Mouse (Mus musculus) brain, embryonic 14.5 days (tissue): ENCODE measurements around the gene Npy4r. TPM values are rescaled to one million over a fixed set of nuclear protein-coding genes. Genes with fewer than 3 reads are reported as not detected.

Source experiments
- DNase-seq: peaks from one replicate; pipeline ENCODE4 v3.0.0-alpha.2; 2011; ENCODE audit warnings: low read depth
- CTCF ChIP-seq: fragments of 200-500 bp; IDR thresholded peaks from 2 replicates; pipeline ENCODE4 v1.5.1; 2012; ENCODE audit warnings: inconsistent platforms, mild to moderate bottlenecking, moderate library complexity, borderline replicate concordance; ENCODE audit not compliant: insufficient read depth, insufficient read length; ENCODE audit errors: extremely low read depth
- POLR2A ChIP-seq: fragments of 200-500 bp; IDR thresholded peaks from 2 replicates; pipeline ENCODE4 v1.6.1; 2012; ENCODE audit warnings: mild to moderate bottlenecking, inconsistent platforms, borderline replicate concordance; ENCODE audit not compliant: poor library complexity, insufficient read depth, insufficient read length, severe bottlenecking; ENCODE audit errors: extremely low read depth
- polyA plus RNA-seq: library from polyadenylated mRNA; depleted of rRNA; stranded (reverse); fragments of >200 nt; gene quantifications from 2 replicates; pipeline ENCODE4 v1.2.3, GENCODE M21; 2012; rRNA removed

Gene Npy4r
- polyA plus RNA-seq, 1 experiment, result 0.11 TPM

- no peak for DNase-seq
- no peak for TF ChIP-seq CTCF
- no peak for TF ChIP-seq POLR2A
Measured at GRCm38 (mm10) chr14:34107594-34107993, 44.7 kb downstream of the Npy4r start.

- peak; percentile 4 for DNase-seq
- TF ChIP-seq POLR2A, result no peak
- peak; percentile 54; the same call in 1 of the 2 replicates for TF ChIP-seq CTCF
Measured at GRCm38 (mm10) chr14:34106389-34107062, 45.8 kb downstream of the Npy4r start.

GRCm38 (mm10) chr14:34104892-34105291 is 47.4 kb downstream of the Npy4r start:
- peak; percentile 61 for TF ChIP-seq CTCF
- no peak for TF ChIP-seq POLR2A
- peak; percentile 59 for DNase-seq

- DNase-seq, result no peak
- TF ChIP-seq POLR2A (no peak), CTCF (no peak)
Measured at GRCm38 (mm10) chr14:34103855-34104254, 48.4 kb downstream of the Npy4r start.

GRCm38 (mm10) chr14:34102601-34103000 is 49.7 kb downstream of the Npy4r start, which contains the start of gene A630023A22Rik:
A630023A22Rik (minus strand) TSS chr14:34102754.
- peak; percentile 8 for DNase-seq
- no peak for TF ChIP-seq POLR2A
- no peak for TF ChIP-seq CTCF

GRCm38 (mm10) chr14:34096161-34096560 is 56.1 kb downstream of the Npy4r start:
- TF ChIP-seq CTCF (no peak), POLR2A (no peak)
- no peak for DNase-seq

Other genes starting within 250 kb of the Npy4r start
- 3.1 and 4.5 TPM in 2 replicates for gene Gdf10, start 228.9 kb downstream of the Npy4r start, polyA plus RNA-seq
- not detected in 2 replicates for gene Gdf2, start 211.4 kb downstream of the Npy4r start, polyA plus RNA-seq
- gene Rbp3, start 198.5 kb downstream of the Npy4r start, polyA plus RNA-seq, result 0.01 TPM in 1 of 2 replicates, not detected in the other
- gene Zfp488, start 173.7 kb downstream of the Npy4r start, polyA plus RNA-seq, result 0.52 and 1.1 TPM in 2 replicates
- not detected in 2 replicates for gene Gm30083, start 137.3 kb downstream of the Npy4r start, polyA plus RNA-seq
- gene Gm5460, start 135.7 kb downstream of the Npy4r start, polyA plus RNA-seq, result not detected in 2 replicates
- gene Antxrl, start 99.8 kb downstream of the Npy4r start, polyA plus RNA-seq, result not detected in 2 replicates
- gene Anxa8, start 66.5 kb downstream of the Npy4r start, polyA plus RNA-seq, result 0.46 and 1.1 TPM in 2 replicates
- not detected in 2 replicates for gene A630023A22Rik, start 49.7 kb downstream of the Npy4r start, polyA plus RNA-seq
- 6.4 and 11.9 TPM in 2 replicates for gene Gprin2, start 49.2 kb upstream of the Npy4r start, polyA plus RNA-seq
- gene Syt15, start 67.1 kb upstream of the Npy4r start, polyA plus RNA-seq, result 0.86 and 1.2 TPM in 2 replicates
- gene Shld2, start 158.0 kb upstream of the Npy4r start, polyA plus RNA-seq, result 4.0 and 4.2 TPM in 2 replicates
- 78.7 and 99.3 TPM in 2 replicates for gene Glud1, start 158.2 kb upstream of the Npy4r start, polyA plus RNA-seq
- gene Fam25c, start 202.9 kb upstream of the Npy4r start, polyA plus RNA-seq, result 0.85 TPM in 1 of 2 replicates, not detected in the other
- gene Sncg, start 222.3 kb upstream of the Npy4r start, polyA plus RNA-seq, result 36.7 and 103 TPM in 2 replicates
- gene Mmrn2, start 223.0 kb upstream of the Npy4r start, polyA plus RNA-seq, result 2.5 and 4.5 TPM in 2 replicates